Mouse (Mus musculus): Measurements from ENCODE around the gene Gm16485. TPM values are rescaled to one million over a fixed set of nuclear protein-coding genes. Genes with fewer than 3 reads are reported as not detected.

Gm16485 gene
- under 1 TPM; 0.11 to 0.14 TPM for total RNA-seq (2021)
- long read RNA-seq, experiment 1: 0 reads
- long read RNA-seq, experiment 2: 0 reads

- DNase-seq (ENCODE audit: low spot score in 2 of 2): no peak
Measured at GRCm38 (mm10) chr9:8971491-8971890, at the start of gene Gm16485. Gene Gm16485 (plus strand): TSS chr9:8971791.

- no peak for DNase-seq (ENCODE audit: low spot score in 2 of 2)
Measured at GRCm38 (mm10) chr9:8927561-8927960, 44.0 kb upstream of the Gm16485 start.

GRCm38 (mm10) chr9:8937753-8938152, 33.8 kb upstream of the Gm16485 start:
- no peak for DNase-seq (ENCODE audit: low spot score in 2 of 2)

- no peak for DNase-seq (ENCODE audit: low spot score in 2 of 2)
Measured at GRCm38 (mm10) chr9:8953306-8953705, 18.3 kb upstream of the Gm16485 start.

GRCm38 (mm10) chr9:8964512-8965133, 7.0 kb upstream of the Gm16485 start:
- DNase-seq (ENCODE audit: low spot score in 2 of 2): peak in 1 of 2 experiments; percentile 3

GRCm38 (mm10) chr9:8970240-8970639, 1.4 kb upstream of the Gm16485 start:
- DNase-seq (ENCODE audit: low spot score in 2 of 2): no peak

- DNase-seq (ENCODE audit: low spot score in 2 of 2): no peak
Measured at GRCm38 (mm10) chr9:8977775-8978174, 6.2 kb downstream of the Gm16485 start.

- no peak for DNase-seq (ENCODE audit: low spot score in 2 of 2)
Measured at GRCm38 (mm10) chr9:8982315-8982714, 10.7 kb downstream of the Gm16485 start.

GRCm38 (mm10) chr9:8996494-8996893, 24.9 kb downstream of the Gm16485 start:
- DNase-seq (ENCODE audit: low spot score in 2 of 2): no peak

- no peak for DNase-seq (ENCODE audit: low spot score in 2 of 2)
Measured at GRCm38 (mm10) chr9:9001170-9001569, 29.6 kb downstream of the Gm16485 start.

- DNase-seq (ENCODE audit: low spot score in 2 of 2): no peak
Measured at GRCm38 (mm10) chr9:9015108-9015507, 43.5 kb downstream of the Gm16485 start.

Other genes starting within 250 kb of the Gm16485 start
- gene Pgr, start 72.0 kb upstream of the Gm16485 start, total RNA-seq (2021): under 1 TPM; 0.14 to 0.56 TPM

Measured in adrenal gland, postnatal 4 days (tissue).